Mouse (Mus musculus) stomach, embryonic 16.5 days (tissue): Measurements from ENCODE around the gene Slc22a16. TPM values are rescaled to one million over a fixed set of nuclear protein-coding genes. Genes with fewer than 3 reads are reported as not detected.
A peak's percentile ranks its signal among the peaks of the same experiment; 100 is the strongest.

Source experiments
- ATAC-seq: fragments of 200-750 bp; cut with Nextera tagmentation; 2 replicates; pipeline ENCODE4 v1.8.0; 2017; ENCODE audit warnings: moderate number of reproducible peaks, moderate TSS enrichment; ENCODE audit not compliant: insufficient read depth, low FRiP score
- H3K27ac ChIP-seq: fragments of 300-500 bp; sonication (generic); 2 replicates; pipeline ENCODE4 v1.5.1; 2014; ENCODE audit warnings: low read length
- H3K27me3 ChIP-seq: fragments of 300-500 bp; sonication (generic); 2 replicates; pipeline ENCODE4 v1.6.1; 2014; ENCODE audit warnings: low read length, control low read depth, mixed read lengths; ENCODE audit not compliant: control insufficient read depth, insufficient read depth
- H3K36me3 ChIP-seq: fragments of 300-500 bp; sonication (generic); 2 replicates; pipeline ENCODE4 v1.6.1; 2014; ENCODE audit warnings: low read length; ENCODE audit not compliant: control insufficient read depth, insufficient read depth
- H3K4me1 ChIP-seq: fragments of 300-500 bp; sonication (generic); 2 replicates; pipeline ENCODE4 v1.6.1; 2014; ENCODE audit warnings: low read length, control low read depth, mixed read lengths; ENCODE audit not compliant: control insufficient read depth, insufficient read depth
- H3K4me2 ChIP-seq: fragments of 300-500 bp; sonication (generic); 2 replicates; pipeline ENCODE4 v1.6.1; 2014; ENCODE audit warnings: low read depth, low read length, mixed read lengths
- H3K4me3 ChIP-seq: fragments of 300-500 bp; sonication (generic); replicated peaks from 2 replicates; pipeline ENCODE4 v1.5.1; 2014; ENCODE audit warnings: mild to moderate bottlenecking, low read length
- H3K9ac ChIP-seq: fragments of 300-500 bp; sonication (generic); 2 replicates; pipeline ENCODE4 v1.6.1; 2014; ENCODE audit warnings: low read length
- H3K9me3 ChIP-seq: fragments of 300-500 bp; sonication (generic); replicated peaks from 2 replicates; pipeline ENCODE4 v1.6.1; 2016; ENCODE audit warnings: low read length, control low read depth; ENCODE audit not compliant: control insufficient read depth
- WGBS: fragments of 180-500 bp; shearing (Covaris S2); extraction: QIAGEN DNeasy Blood & Tissue Kit; methylation state at CpG from one replicate; pipeline ENCODE4 v1.1.7; 2014; 5-methylcytosine and 5-hydroxymethylcytosine counted together
- polyA plus RNA-seq: library from polyadenylated mRNA; unstranded; fragments of >200 nt; fragmentation: Nextera tagmentation; extraction: Ambion mirVana; gene quantifications from 2 replicates; pipeline ENCODE4 v1.2.1, GENCODE M21; 2015

The Slc22a16 gene
- polyA plus RNA-seq, result not detected in 2 replicates

DNA sequence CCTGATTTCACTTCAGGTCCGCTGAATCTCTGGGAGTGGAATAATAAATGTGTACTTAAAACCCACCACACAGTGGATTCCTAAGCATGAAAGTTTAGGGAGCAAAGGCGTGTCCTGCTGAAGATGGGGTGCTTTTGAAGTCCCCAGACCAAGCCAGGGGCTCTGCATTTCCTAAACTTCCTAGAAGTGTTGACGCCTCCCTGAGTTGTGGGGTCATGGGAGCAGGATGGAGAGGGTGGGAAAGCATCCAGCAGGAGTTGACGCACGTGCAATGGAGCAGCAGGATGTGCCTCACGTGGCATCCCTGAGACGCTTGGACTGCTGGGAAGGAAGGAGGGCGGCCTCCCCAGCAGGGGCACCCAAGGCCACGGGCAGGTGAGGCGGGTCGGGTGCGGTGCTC lies at the start of gene Slc22a16:
Gene Slc22a16, plus strand, starts transcription at position 301 of the 400 bp plus-strand sequence.
- Histone ChIP-seq H3K4me2 (no peak within 1 kb of the TSS), H3K4me1 (no peaks in the 10 kb centered on the region), H3K36me3 (no peaks in the 10 kb centered on the region), H3K27ac (no peak within 1 kb of the TSS), H3K9me3 (no peaks in the 10 kb centered on the region), H3K9ac (no peak within 1 kb of the TSS), H3K4me3 (no peak within 1 kb of the TSS), H3K27me3 (no peaks in the 10 kb centered on the region)
- no peak for ATAC-seq
- WGBS, result 91% methylated on average over 12 of the region's 12 CpGs

DNA sequence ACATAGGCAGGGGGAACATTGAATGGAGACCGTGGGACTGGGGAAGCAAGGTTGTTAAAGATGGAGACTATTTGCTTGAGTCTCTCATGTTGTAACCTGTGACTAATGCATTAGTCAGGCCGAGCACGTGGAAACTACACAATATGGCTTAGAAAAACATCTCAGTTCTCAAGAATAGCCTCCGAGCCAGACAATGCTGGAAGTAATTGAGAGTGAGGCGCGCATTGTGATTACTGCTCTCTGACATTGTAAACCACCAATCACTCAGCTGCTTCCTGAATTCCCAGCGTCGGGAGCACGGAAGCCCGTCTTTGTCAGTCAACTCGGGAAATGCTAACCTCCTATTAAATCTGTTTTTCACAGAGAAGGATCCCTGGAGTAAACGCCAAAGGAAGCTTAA lies 48.6 kb upstream of the Slc22a16 start:
- Histone ChIP-seq H3K36me3 (no peaks in the 10 kb centered on the region), H3K9ac (peak overlapping the region; percentile 21), H3K27me3 (no peaks in the 10 kb centered on the region), H3K27ac (peak overlapping the region; percentile 50), H3K9me3 (no peaks in the 10 kb centered on the region), H3K4me1 (peaks cover 8% of the 10 kb centered on the region), H3K4me3 (no peak overlapping the region), H3K4me2 (no peak overlapping the region)
- ATAC-seq, result no peak
- WGBS, result 30% methylated on average over 12 of the region's 12 CpGs

DNA sequence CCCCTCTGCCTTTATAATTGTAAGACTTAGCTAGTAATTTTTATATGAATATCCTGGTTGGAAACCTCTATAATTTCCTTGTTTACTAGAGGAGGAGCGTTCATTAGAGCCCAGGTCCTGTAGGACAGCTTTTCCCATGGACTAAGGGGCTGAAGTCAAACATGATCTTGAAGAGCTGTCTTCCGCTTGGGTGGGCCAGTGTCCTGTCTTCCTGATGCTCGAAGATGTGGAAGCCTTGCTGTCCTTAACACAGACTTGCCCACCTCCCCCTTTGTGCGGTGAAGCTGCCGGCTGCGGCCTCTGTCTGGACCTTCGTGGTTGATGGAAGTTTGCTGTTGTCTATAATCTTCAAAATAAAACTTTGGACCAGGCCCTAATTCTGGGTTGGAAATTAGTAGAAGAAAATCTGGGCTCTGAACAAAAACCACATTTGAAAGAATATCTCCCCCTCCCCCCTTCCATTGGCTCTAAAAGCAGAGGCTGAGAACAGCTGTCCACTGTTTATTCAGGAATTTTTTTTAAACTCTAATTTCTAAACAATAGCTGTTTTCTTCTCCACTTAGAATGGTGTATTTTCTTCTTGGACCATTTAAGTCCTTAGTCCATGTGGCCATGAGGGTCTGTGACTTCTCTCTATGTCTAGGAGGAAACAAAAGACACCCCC lies 46.7 kb upstream of the Slc22a16 start:
- Histone ChIP-seq H3K9me3 (no peaks in the 10 kb centered on the region), H3K27ac (peak overlapping the region; percentile 65), H3K36me3 (no peaks in the 10 kb centered on the region), H3K9ac (no peak overlapping the region), H3K4me2 (no peak overlapping the region), H3K4me3 (no peak overlapping the region), H3K4me1 (peaks cover 8% of the 10 kb centered on the region), H3K27me3 (no peaks in the 10 kb centered on the region)
- 48% methylated on average over 7 of the region's 7 CpGs for WGBS
- ATAC-seq, result peak; percentile 26; the same call in 1 of the 2 replicates

DNA sequence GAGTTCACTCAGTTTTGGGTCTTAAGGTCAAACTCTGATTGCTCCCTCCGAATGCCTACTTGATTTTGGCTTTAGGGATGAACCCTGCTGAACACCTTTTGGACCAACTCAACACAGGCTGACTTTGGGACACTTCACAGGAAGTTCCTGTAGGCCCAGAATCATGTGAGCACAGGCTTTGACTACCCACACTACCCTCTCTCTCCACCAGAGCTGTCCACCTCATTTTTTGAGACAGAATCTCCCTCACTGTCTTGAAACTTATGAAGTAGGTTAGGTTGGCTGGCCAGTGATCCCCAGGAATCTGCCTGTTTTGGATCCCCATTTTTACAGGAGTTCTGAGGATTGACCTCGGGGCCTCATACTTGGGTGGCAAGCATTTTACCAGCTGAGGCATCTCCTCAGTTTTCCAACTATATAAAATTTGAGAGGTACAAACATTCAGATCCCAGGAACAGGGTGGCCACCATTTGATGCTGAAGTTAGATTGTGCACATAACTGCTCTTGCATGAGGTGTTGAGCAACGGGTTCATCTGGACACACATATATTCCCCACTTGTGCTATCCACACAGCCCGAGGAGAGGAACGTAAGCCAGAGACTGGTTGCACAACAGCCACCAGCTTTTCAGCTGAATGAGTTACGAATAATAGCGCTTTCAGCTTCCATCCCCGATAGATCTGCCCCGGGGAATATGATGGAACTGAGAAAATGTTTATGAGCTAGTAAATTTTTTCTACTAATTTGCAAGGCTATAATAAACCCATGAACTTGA lies 45.9 kb upstream of the Slc22a16 start:
- no peaks in the 10 kb centered on the region for H3K9me3 ChIP-seq
- no peak overlapping the region for H3K4me2 ChIP-seq
- no peak for ATAC-seq
- H3K4me3 ChIP-seq, result no peak overlapping the region
- peaks cover 8% of the 10 kb centered on the region for H3K4me1 ChIP-seq
- 74% methylated on average over 9 of the region's 9 CpGs for WGBS
- H3K9ac ChIP-seq, result no peak overlapping the region
- H3K27ac ChIP-seq, result peak overlapping the region; percentile 35
- H3K36me3 ChIP-seq, result no peaks in the 10 kb centered on the region
- H3K27me3 ChIP-seq, result no peaks in the 10 kb centered on the region

DNA sequence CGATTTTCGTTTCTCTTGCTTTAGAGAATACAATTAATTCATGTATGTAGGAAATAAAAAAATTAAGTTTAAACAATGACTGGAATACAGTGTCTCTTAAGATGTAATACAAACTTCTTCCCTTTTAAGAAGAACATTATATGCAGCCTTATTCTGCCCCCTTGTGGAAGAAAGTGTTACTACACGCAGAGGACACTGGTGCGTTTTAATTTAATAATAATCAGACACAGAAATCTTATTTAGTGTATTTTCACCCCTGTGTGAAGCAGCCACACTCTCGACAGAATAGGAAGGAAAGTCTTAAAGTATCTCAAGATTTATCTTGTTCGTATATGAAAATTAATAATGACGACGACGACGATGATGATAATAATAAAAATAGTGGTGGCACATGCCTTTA lies 45.1 kb upstream of the Slc22a16 start:
- Histone ChIP-seq H3K4me2 (no peak overlapping the region), H3K36me3 (no peaks in the 10 kb centered on the region), H3K27ac (no peak overlapping the region), H3K9me3 (no peaks in the 10 kb centered on the region), H3K9ac (no peak overlapping the region), H3K4me3 (no peak overlapping the region), H3K27me3 (no peaks in the 10 kb centered on the region), H3K4me1 (peaks cover 8% of the 10 kb centered on the region)
- ATAC-seq, result no peak
- WGBS, result 29% methylated on average over 10 of the region's 10 CpGs

DNA sequence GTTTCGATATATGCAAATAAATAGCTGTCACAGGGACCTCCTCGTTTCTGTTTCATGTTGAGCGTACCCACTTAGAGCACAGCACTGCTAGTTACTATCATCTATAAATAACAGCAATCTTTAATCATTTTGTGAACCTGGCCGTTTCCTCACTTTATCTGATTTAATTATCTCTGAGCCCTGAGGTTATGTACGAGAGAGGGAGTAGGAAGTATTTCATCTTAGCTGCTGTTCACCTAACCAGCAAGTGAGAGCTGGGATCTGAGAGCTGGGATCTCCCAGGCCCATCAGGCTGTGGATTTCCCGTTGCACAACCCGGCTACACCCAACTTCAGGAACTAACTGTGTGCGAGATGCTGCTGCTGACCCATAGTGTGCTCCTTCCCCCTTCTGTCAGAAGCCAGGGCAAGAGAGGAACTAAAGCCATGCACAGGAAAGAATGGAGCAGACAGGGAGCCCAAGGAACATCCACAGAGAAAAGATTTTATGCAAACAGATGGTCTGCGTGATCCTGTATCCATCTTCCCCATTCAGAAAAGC lies 44.5 kb upstream of the Slc22a16 start:
- no peak overlapping the region for H3K4me3 ChIP-seq
- no peak for ATAC-seq
- 59% methylated on average over 9 of the region's 9 CpGs for WGBS
- H3K36me3 ChIP-seq, result no peaks in the 10 kb centered on the region
- H3K9ac ChIP-seq, result no peak overlapping the region
- H3K9me3 ChIP-seq, result no peaks in the 10 kb centered on the region
- peaks cover 8% of the 10 kb centered on the region for H3K4me1 ChIP-seq
- no peaks in the 10 kb centered on the region for H3K27me3 ChIP-seq
- no peak overlapping the region for H3K4me2 ChIP-seq
- H3K27ac ChIP-seq, result no peak overlapping the region

DNA sequence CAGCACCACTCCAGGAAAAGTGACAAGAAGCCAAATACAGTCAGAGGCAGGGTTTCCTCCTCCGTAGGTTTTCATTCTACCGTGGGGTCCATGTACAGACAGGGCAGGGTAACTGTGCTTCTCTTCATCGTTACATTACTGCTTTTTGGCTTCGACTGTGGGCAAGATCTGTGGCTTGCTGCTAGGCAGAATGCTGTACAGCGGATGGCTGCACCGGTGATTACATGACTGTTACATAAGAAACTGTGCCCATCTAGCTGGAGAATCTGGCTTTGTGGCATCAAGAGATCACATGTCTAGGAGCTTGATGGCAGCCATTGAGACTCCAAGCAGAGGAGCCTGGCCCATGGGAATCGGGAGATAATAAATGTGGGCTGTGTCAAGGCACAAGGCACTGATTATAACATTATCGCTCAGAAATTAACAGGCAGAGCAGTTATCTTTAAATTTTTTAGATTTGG lies 43.8 kb upstream of the Slc22a16 start:
- Histone ChIP-seq H3K4me3 (no peak overlapping the region), H3K36me3 (no peaks in the 10 kb centered on the region), H3K4me2 (no peak overlapping the region), H3K27me3 (no peaks in the 10 kb centered on the region), H3K9me3 (no peaks in the 10 kb centered on the region), H3K4me1 (peaks cover 8% of the 10 kb centered on the region), H3K27ac (no peak overlapping the region), H3K9ac (peak overlapping the region; percentile 25; the same call in 1 of the 2 replicates)
- ATAC-seq, result no peak
- WGBS, result 72% methylated on average over 8 of the region's 8 CpGs

DNA sequence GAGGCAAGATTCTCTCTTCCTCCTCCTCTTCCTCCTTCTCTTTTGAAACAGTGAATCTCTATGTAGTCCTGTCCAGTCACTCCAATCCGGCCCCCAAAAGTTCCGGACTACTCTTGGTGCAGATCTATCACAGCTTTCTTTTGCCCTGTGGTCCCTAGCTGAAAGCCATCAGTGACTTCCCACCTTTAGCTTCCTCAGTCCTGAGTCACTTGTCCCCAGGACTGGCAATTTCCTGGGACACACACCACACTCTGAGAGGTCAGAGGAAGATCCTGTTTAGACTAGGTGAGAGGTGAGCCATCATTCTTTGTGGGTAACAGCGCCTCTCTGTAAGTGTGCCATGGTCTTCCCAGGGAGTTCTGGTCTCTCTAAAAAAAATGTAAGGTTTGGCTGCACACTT lies 43.1 kb upstream of the Slc22a16 start:
- 72% methylated on average over 3 of the region's 3 CpGs for WGBS
- Histone ChIP-seq H3K4me2 (no peak overlapping the region), H3K9me3 (no peaks in the 10 kb centered on the region), H3K27me3 (no peaks in the 10 kb centered on the region), H3K4me3 (no peak overlapping the region), H3K9ac (no peak overlapping the region), H3K36me3 (no peaks in the 10 kb centered on the region), H3K27ac (no peak overlapping the region), H3K4me1 (peaks cover 5% of the 10 kb centered on the region)
- ATAC-seq, result no peak

DNA sequence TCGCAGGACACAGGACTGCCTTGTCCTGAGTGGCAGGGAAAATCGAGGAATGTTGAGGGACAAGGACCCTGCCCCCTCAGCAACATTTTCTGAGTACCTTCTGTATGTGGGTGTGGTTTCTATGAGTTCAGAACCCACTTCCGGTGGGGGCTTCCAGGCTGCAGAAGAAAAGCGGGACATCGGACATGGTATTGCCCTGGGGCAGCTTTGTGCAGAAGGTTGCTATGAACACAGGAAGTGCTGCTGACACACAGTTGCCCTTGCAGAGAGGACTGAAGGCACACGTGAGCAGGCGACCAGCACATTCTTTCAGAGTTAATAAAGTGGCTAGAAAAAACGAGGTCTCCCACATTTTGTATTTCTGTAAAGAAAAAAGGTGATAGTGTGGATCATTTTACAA lies 42.6 kb upstream of the Slc22a16 start:
- Histone ChIP-seq H3K4me3 (no peak overlapping the region), H3K36me3 (no peaks in the 10 kb centered on the region), H3K9me3 (no peaks in the 10 kb centered on the region), H3K27me3 (no peaks in the 10 kb centered on the region), H3K4me1 (0 out of 2 replicates have a peak, but pooled peaks cover 3% of the 10 kb centered on the region), H3K4me2 (no peak overlapping the region), H3K27ac (no peak overlapping the region), H3K9ac (no peak overlapping the region)
- WGBS, result 32% methylated on average over 8 of the region's 8 CpGs
- ATAC-seq, result no peak
